Mouse (Mus musculus) adrenal gland, postnatal 10 days (tissue): ENCODE data around the gene Olfr681. TPM values are rescaled to one million over a fixed set of nuclear protein-coding genes. Genes with fewer than 3 reads are reported as not detected.
"Not testable (repeated sequence)": the region's sequence is repeated elsewhere in the genome, so short reads cannot be mapped to it uniquely, and the experiment has no call there.

Experiments
- DNase-seq: peaks from one replicate; pipeline ENCODE4 v3.0.0; 2021; ENCODE audit warnings: mixed read lengths
- long read RNA-seq, 2 experiments: library from polyadenylated mRNA; stranded (forward); transcript quantifications; one replicate each; pipeline ENCODE4 v2.0.0; 2021
- total RNA-seq, 2 experiments: library from RNA; stranded (reverse); gene quantifications; 2 replicates each; pipeline ENCODE4 v1.2.3; 2021

Gene Olfr681
- total RNA-seq, result not detected
- long read RNA-seq, experiment 1, result 0 reads
- long read RNA-seq, experiment 2, result 0 reads

DNA sequence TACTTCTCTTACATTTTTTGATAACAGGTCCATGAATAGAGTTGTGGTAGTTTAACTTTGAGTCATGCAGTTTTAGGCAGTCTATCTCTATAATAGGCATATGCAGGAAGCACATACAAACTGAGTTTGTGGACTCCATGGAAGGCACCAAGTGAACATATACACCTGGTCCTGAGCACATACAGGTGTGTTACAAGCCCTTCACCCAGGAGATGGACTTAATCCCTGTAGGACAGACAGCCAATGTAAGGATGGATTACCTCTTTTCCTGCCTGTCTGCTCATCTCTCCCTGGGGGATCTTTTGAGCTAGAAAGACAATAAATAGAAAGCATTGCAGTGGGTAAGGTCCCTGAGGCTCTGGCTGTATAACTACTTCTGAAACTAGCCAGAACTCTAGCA lies at the start of gene Olfr681:
Gene Olfr681, plus strand, starts transcription at position 301 of the 400 bp plus-strand sequence.
- no peak for DNase-seq

DNA sequence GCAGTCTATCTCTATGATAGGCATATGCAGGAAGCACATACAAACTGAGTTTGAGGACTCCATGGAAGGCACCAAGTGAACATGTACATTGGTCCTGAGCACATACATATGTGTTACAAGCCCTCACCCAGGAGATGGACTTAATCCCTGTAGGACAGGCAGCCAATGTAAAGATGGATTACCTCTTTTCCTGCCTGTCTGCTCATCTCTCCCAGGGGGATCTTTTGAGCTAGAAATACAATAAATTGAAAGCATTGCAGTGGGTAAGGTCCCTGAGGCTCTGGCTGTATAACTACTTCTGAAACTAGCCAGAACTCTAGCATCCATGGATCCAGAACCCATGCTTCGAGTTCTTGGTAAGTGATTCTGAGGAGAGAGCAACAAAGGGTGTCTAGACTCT lies 35.7 kb upstream of the Olfr681 start, which contains the start of gene Olfr679:
Gene Olfr679, plus strand, starts transcription at position 301 of the 400 bp plus-strand sequence.
- DNase-seq, result no peak

DNA sequence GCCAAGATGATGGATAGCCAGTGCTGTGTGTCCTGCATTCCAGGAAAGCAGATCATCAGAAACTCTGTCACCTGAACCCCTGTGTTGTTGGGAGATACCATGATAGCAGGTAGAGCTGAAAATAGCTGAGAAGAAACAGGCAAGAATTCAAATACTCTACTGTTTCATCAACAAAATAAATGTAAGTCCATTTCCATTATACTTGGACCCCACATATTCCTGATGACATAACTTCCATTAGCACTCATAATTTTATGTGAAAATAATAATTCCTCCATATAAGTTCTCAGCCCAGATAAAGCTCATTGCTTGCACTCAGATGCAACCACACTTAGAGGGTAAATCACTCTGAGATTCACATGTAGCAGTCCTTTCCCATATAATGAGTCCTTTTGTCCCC lies 23.9 kb upstream of the Olfr681 start, which contains the start of gene Olfr680-ps1:
Gene Olfr680-ps1, minus strand, starts transcription at position 101 of the 400 bp plus-strand sequence.
- DNase-seq, result not testable (repeated sequence)

DNA sequence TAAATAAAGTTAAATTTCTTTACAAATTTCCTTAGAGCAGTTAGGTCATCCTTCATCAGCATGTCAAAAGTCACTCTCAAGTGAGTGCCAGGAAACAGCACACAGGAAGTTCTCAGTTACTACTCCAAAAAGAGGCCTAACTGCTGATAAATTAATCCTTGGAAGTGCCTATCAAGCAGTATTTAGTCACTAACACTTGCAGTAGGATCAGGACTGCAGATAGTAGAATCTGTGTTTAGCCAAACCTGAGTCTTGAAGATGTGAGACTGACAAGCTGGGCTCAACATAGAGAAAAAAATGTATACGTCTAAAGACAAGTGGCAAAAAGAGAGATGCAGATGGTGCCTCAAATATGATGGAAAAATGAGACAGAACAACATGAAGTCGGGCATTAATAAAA lies 24.6 kb downstream of the Olfr681 start:
- DNase-seq, result no peak

DNA sequence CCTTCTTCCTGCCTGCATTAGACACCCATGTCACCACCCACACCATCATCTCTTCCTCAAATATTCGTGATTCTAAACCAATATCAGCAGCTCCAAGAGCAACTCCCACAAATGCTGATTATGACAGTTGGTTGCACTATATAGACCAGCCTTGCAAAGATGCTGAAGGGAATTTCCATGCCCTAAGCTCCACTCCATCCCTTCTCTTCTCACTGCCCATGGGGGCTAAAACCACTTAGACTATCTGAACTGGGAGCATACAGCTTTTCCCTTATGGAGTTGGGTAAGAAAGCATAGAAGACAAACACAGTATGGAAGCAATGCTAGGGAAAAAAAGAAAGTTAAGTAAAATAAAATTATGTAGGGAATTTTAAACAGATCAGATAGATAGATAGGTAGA lies 30.3 kb downstream of the Olfr681 start, which contains the start of gene Olfr683:
Gene Olfr683, minus strand, starts transcription at position 101 of the 400 bp plus-strand sequence.
- no peak for DNase-seq

DNA sequence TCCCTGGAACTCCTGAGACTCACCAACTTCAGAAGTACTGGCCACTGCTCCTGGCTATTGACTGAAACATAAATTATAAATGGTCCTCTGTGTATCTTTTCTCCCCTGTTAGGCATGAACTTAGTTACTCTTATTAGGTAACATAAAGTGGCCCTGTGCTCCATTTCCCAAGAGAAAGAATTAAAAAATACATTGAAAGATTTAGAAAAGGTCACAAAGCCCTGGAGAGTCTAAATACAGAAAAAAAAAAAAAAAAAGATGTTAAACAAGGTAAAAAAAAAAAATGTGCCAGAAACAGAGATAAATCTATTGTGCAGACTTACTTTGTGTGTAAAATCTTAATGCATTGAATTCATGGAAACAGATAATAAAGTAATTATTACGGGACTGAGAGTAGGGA lies 46.9 kb downstream of the Olfr681 start, which contains the start of gene Olfr684:
Gene Olfr684, minus strand, starts transcription at position 101 of the 400 bp plus-strand sequence.
- no peak for DNase-seq

DNA sequence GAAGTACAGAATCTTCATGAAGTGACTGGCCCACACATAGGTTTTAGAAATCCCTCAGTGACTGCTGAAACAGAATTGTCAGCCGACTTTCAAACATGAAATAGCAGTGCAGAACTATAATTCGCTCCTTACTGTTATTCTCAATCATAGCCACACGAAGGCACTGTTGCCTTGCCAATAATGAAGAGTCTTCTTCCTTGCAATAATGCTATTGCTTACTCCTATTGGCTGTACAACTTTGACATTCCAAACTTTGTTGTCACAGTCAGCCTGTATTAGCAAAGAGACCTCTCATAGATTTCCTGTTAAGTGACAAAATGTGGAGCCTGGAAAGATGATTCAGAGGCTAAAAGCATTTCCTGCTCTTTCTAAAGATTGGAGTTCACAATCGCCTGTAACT lies 54.1 kb downstream of the Olfr681 start:
- peak; percentile 3 for DNase-seq

Other genes with a start within 250 kb of the Olfr681 start
- gene Olfr665, start 238.8 kb upstream of the Olfr681 start, total RNA-seq, result not detected
- not detected for gene Olfr666, start 220.9 kb upstream of the Olfr681 start, total RNA-seq
- not detected for gene Olfr667, start 195.4 kb upstream of the Olfr681 start, total RNA-seq
- not detected for gene Olfr668, start 188.8 kb upstream of the Olfr681 start, total RNA-seq
- not detected for gene Olfr669, start 182.6 kb upstream of the Olfr681 start, total RNA-seq
- gene Olfr670, start 154.2 kb upstream of the Olfr681 start, total RNA-seq, result not detected
- gene Olfr671, start 137.7 kb upstream of the Olfr681 start, total RNA-seq, result not detected
- gene Olfr672, start 114.8 kb upstream of the Olfr681 start, total RNA-seq, result not detected
- gene Olfr675, start 88.4 kb upstream of the Olfr681 start, total RNA-seq, result not detected
- not detected for gene Olfr676, start 84.1 kb upstream of the Olfr681 start, total RNA-seq
- gene Olfr677, start 65.5 kb upstream of the Olfr681 start, total RNA-seq, result not detected
- gene Olfr678, start 52.4 kb upstream of the Olfr681 start, total RNA-seq, result not detected
- gene Olfr679, start 35.6 kb upstream of the Olfr681 start, total RNA-seq, result not detected
- not detected for gene Olfr680-ps1, start 24.0 kb upstream of the Olfr681 start, total RNA-seq
- gene Olfr683, start 30.2 kb downstream of the Olfr681 start, total RNA-seq, result not detected
- gene Olfr684, start 46.8 kb downstream of the Olfr681 start, total RNA-seq, result not detected
- gene Olfr685, start 69.2 kb downstream of the Olfr681 start, total RNA-seq, result not detected
- gene Olfr686, start 90.6 kb downstream of the Olfr681 start, total RNA-seq, result not detected
- gene Olfr688, start 171.3 kb downstream of the Olfr681 start, total RNA-seq, result not detected
- gene Olfr689, start 194.3 kb downstream of the Olfr681 start, total RNA-seq, result not detected
- gene Olfr690, start 217.3 kb downstream of the Olfr681 start, total RNA-seq, result not detected
- not detected for gene Olfr691, start 225.4 kb downstream of the Olfr681 start, total RNA-seq